Mouse (Mus musculus) thymus, adult 2 months (tissue): ENCODE measurements at regions not wholly inside any gene's neighbourhood (a gene's known extent, or its start where the extent isn't known, plus 50 kb on each side); places are given as distances from the start of the nearest gene placed in this dataset.

ENCODE experiments used
- CTCF ChIP-seq: fragments of 200-500 bp; IDR thresholded peaks from 2 replicates; pipeline ENCODE4 v1.5.1; 2012; ENCODE audit warnings: mild to moderate bottlenecking, control low read depth, low read length, moderate library complexity, borderline replicate concordance; ENCODE audit not compliant: control insufficient read depth, poor library complexity, insufficient read depth; ENCODE audit errors: extremely low read depth
- POLR2A ChIP-seq: fragments of 200-500 bp; IDR thresholded peaks from 2 replicates; pipeline ENCODE4 v1.6.1; 2012; ENCODE audit warnings: mild to moderate bottlenecking, low read length, control low read depth, moderate library complexity; ENCODE audit not compliant: control insufficient read depth, poor library complexity, insufficient read depth; ENCODE audit errors: extremely low read depth

DNA sequence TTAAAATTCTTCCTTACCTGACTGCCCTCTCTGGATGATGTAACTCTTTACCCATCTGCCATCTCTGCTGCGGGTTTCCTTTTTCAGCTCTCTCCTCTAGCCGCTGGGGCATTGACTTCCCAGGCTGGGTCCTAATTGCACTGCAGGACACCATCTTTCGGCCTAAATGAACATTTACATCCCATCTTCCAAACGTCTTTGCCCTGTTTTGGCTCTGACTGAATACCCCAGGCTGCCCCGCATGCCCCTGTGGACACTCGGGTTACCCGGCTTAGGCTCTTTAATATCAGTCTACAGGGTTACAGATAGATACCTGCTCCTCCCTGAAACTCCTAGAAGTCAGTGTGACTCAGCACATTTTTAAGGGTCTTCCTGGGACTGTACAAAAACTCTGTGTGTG lies 193.3 kb downstream of the Enc1 start:
- TF ChIP-seq CTCF (no peak), POLR2A (no peak)
